Mouse (Mus musculus) midbrain, postnatal 0 days (tissue): Measurements from ENCODE around the gene Zswim2. TPM values are rescaled to one million over a fixed set of nuclear protein-coding genes. Genes with fewer than 3 reads are reported as not detected.

Experiments used
- ATAC-seq: fragments of 200-750 bp; cut with Nextera tagmentation; 2 replicates; pipeline ENCODE4 v1.8.0; 2017; ENCODE audit warnings: moderate number of reproducible peaks, mild to moderate bottlenecking, moderate TSS enrichment, moderate library complexity; ENCODE audit not compliant: low FRiP score
- DNase-seq: peaks from one replicate; pipeline ENCODE4 v3.0.0-alpha.2; 2015; ENCODE audit warnings: low spot score
- H3K27ac ChIP-seq: fragments of 300-500 bp; sonication (generic); 2 replicates; pipeline ENCODE4 v1.5.1; 2014; ENCODE audit warnings: low read depth, mild to moderate bottlenecking, low read length, mixed read lengths
- H3K27me3 ChIP-seq: fragments of 300-500 bp; sonication (generic); 2 replicates; pipeline ENCODE4 v1.6.1; 2014; ENCODE audit warnings: low read length, control low read depth, mixed read lengths; ENCODE audit not compliant: insufficient read depth
- H3K36me3 ChIP-seq: fragments of 300-500 bp; sonication (generic); 2 replicates; pipeline ENCODE4 v1.6.1; 2014; ENCODE audit warnings: low read length, control low read depth, mixed read lengths; ENCODE audit not compliant: insufficient read depth
- H3K4me1 ChIP-seq: fragments of 300-500 bp; sonication (generic); 2 replicates; pipeline ENCODE4 v1.6.1; 2014; ENCODE audit warnings: mild to moderate bottlenecking, control low read depth, antibody characterized with exemption, low read length, mixed read lengths; ENCODE audit not compliant: insufficient read depth
- H3K4me2 ChIP-seq: fragments of 300-500 bp; sonication (generic); 2 replicates; pipeline ENCODE4 v1.6.1; 2014; ENCODE audit warnings: low read depth, mild to moderate bottlenecking, low read length, mixed read lengths; ENCODE audit not compliant: poor library complexity, severe bottlenecking
- H3K4me3 ChIP-seq: fragments of 300-500 bp; sonication (generic); 2 replicates; pipeline ENCODE4 v1.5.1; 2014; ENCODE audit warnings: low read depth, mild to moderate bottlenecking, low read length, moderate library complexity
- H3K9ac ChIP-seq: fragments of 300-500 bp; sonication (generic); replicated peaks from 2 replicates; pipeline ENCODE4 v1.6.1; 2014; ENCODE audit warnings: mild to moderate bottlenecking, low read length, moderate library complexity, mixed read lengths; ENCODE audit not compliant: poor library complexity, severe bottlenecking
- H3K9me3 ChIP-seq: fragments of 300-500 bp; sonication (generic); 2 replicates; pipeline ENCODE4 v1.6.1; 2016; ENCODE audit warnings: low read length, control low read depth
- CTCF ChIP-seq: IDR thresholded peaks from 2 replicates; pipeline ENCODE4 v1.5.1; 2016; ENCODE audit warnings: antibody characterized with exemption, mild to moderate bottlenecking
- WGBS: fragments of 180-500 bp; shearing (Covaris S2); extraction: QIAGEN DNeasy Blood & Tissue Kit; methylation state at CpG from one replicate; pipeline ENCODE4 v1.1.7; 2014; 5-methylcytosine and 5-hydroxymethylcytosine counted together
- polyA plus RNA-seq: library from polyadenylated mRNA; unstranded; fragments of >200 nt; fragmentation: Nextera tagmentation; extraction: Ambion mirVana; gene quantifications from 2 replicates; pipeline ENCODE4 v1.2.1, GENCODE M21; 2015
- total RNA-seq: library from RNA; depleted of rRNA; stranded (reverse); fragments of >200 nt; gene quantifications from 2 replicates; pipeline ENCODE4 v1.2.3, GENCODE M21; 2014; rRNA removed

Zswim2 gene
- total and polyA plus RNA-seq, 2 experiments from 2014 or later, result 0.12 TPM; not detected in 1

- Histone ChIP-seq H3K4me2 (no peak overlapping the region), H3K9me3 (no peaks in the 10 kb centered on the region), H3K9ac (no peak overlapping the region), H3K27me3 (no peaks in the 10 kb centered on the region), H3K4me3 (no peak overlapping the region), H3K4me1 (no peaks in the 10 kb centered on the region), H3K27ac (no peak overlapping the region), H3K36me3 (no peaks in the 10 kb centered on the region)
- ATAC-seq (no peak), DNase-seq (no peak)
- 78% methylated on average over 4 of the region's 4 CpGs for WGBS
- no peak for TF ChIP-seq CTCF
These were observed 764 bp upstream of the Zswim2 start for GRCm38 (mm10) chr2:83941792-83942191.

DNA sequence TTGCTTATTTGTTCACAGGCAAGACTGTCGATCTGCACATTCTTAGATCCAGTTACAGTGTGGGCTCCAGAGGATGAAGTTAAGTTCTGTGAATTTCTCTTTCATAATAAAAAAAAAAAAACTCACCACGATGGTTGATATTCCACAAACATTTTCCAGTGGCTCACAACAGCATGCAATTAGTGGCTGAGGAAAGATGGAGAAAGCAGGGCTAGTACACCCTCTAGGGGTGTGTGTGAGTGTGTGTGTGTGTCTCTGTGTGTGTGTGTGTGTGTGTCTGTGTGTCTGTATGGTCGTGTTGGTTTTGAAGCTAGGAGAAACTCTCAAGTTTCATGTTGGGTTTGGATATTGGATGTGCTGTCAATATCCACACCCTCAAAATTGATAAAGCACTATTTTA lies 350 bp upstream of the Zswim2 start:
- Histone ChIP-seq H3K9me3 (no peaks in the 10 kb centered on the region), H3K9ac (no peak overlapping the region), H3K27me3 (no peaks in the 10 kb centered on the region), H3K4me2 (peak overlapping the region; percentile 53), H3K4me3 (peak overlapping the region; percentile 40), H3K27ac (peak overlapping the region; percentile 32; the same call in 1 of the 2 replicates), H3K4me1 (no peaks in the 10 kb centered on the region), H3K36me3 (no peaks in the 10 kb centered on the region)
- ATAC-seq, result peak; percentile 66; the same call in 1 of the 2 replicates
- no peak for DNase-seq
- WGBS, result 20% methylated on average over 3 of the region's 3 CpGs
- peak; percentile 45 for TF ChIP-seq CTCF

DNA sequence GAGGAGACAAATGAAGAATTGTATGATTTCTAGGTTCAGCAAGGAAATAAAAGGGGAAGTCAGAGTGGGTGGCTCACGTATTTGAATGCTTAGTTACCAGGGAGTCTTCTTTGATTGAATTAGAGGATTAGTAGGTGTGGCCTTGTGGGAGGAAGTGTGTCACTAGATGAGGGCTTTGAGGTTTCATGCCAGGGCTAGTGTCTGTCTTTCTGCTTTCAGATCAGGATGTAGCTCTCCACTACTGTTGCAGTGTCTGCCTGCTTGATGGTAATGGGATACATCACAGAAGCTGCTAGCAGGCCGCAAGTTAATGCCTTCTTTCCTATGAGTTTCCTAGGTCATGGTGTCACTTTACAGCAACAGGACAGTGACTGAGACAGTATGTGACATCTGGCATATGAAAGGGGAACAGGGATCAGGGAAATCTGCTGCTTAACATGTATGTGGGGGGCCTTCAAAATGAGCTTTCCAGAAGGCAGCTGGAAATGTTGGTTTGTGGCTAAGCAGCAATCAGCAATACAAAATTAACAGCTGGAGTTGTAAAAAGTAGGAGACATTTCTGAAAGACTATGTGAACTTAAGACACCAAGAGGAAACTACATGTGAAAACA lies 11.4 kb downstream of the Zswim2 start:
- Histone ChIP-seq H3K4me1 (no peaks in the 10 kb centered on the region), H3K9ac (no peak overlapping the region), H3K27ac (no peak overlapping the region), H3K4me2 (no peak overlapping the region), H3K27me3 (no peaks in the 10 kb centered on the region), H3K4me3 (no peak overlapping the region), H3K9me3 (no peaks in the 10 kb centered on the region), H3K36me3 (no peaks in the 10 kb centered on the region)
- ATAC-seq, result no peak
- DNase-seq, result no peak
- TF ChIP-seq CTCF, result no peak
- 66% methylated on average over 2 of the region's 2 CpGs for WGBS

DNA sequence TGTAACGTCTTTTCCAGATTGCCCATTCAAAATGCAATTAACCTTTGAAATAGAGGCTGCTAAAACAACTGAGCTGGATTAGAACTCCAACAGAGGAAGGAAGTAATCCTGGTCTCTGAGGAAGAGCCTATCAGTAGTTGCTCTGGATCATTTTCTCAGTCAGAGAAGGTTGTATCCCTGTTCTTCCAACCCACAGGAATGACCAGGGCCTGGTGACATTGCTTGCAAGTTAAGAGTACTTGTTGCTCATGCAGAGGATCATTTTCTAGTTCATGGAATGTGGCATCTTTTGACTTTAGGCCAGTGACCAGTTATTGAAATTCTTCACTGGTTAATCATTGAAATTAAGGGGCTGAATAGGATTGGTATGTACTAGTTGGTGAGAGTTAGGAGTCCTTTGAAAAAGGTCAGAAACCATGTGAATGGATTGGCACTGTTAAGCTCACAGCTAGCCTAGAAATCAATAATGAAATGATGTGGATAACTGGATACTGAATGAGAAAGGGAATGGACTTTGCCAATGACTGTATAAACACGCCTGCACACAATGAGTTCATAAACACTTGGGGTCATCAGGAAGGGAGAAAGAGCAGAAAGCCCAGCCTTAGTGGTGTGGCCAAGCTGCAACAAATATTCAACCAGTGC lies 39.0 kb downstream of the Zswim2 start:
- Histone ChIP-seq H3K4me3 (no peak overlapping the region), H3K27me3 (no peaks in the 10 kb centered on the region), H3K9me3 (no peaks in the 10 kb centered on the region), H3K9ac (no peak overlapping the region), H3K27ac (no peak overlapping the region), H3K36me3 (no peaks in the 10 kb centered on the region), H3K4me2 (no peak overlapping the region), H3K4me1 (no peaks in the 10 kb centered on the region)
- 83% methylated on average over 2 of the region's 2 CpGs for WGBS
- TF ChIP-seq CTCF, result no peak
- ATAC-seq (no peak), DNase-seq (no peak)

- Histone ChIP-seq H3K9ac (no peak overlapping the region), H3K27ac (no peak overlapping the region), H3K4me2 (no peak overlapping the region), H3K27me3 (no peaks in the 10 kb centered on the region), H3K4me3 (no peak overlapping the region), H3K9me3 (no peaks in the 10 kb centered on the region), H3K36me3 (no peaks in the 10 kb centered on the region), H3K4me1 (no peaks in the 10 kb centered on the region)
- 85% methylated on average over 2 of the region's 2 CpGs for WGBS
- TF ChIP-seq CTCF, result no peak
- ATAC-seq (no peak), DNase-seq (no peak)
These were observed 47.3 kb downstream of the Zswim2 start for GRCm38 (mm10) chr2:83893701-83894100.

DNA sequence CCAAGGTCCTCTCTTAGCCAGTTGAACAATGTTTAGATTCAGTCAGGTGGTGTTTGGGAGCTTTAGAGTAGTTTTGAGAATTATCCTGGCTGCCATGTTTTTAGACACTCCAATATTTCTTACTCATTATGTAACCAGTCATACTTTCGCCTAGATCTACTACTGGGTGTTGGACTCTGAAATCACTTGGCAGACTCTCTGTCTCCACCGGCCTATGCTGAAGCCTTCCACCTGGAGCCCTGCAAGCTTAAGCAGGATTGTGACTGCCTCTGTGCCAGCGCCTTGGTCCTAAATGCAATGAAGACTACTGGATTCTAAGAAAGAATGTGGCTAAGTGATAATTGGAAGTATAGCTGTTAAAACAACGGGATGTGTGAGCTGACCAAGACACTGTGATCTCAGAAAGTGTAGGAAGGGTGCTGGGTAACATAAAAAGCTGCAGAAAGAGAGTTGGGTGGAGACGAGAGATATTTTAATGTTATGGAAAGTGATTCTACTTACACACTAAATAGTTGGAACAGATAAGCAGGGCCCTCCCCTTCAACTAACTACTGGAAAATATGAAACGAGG lies 57.1 kb downstream of the Zswim2 start:
- ATAC-seq, result no peak
- Histone ChIP-seq H3K27me3 (no peaks in the 10 kb centered on the region), H3K4me3 (no peak overlapping the region), H3K9ac (no peak overlapping the region), H3K27ac (no peak overlapping the region), H3K9me3 (no peaks in the 10 kb centered on the region), H3K4me1 (no peaks in the 10 kb centered on the region), H3K4me2 (no peak overlapping the region), H3K36me3 (peaks cover 9% of the 10 kb centered on the region)
- TF ChIP-seq CTCF, result no peak
- WGBS, result 86% methylated on average over 6 of the region's 6 CpGs
- no peak for DNase-seq

Other genes starting within 250 kb of the Zswim2 start
- 30.5 and 30.7 TPM in 2 replicates for gene Itgav, start 216.8 kb downstream of the Zswim2 start, total RNA-seq
- gene Itgav, start 216.8 kb downstream of the Zswim2 start, polyA plus RNA-seq, result 26.7 and 30.8 TPM in 2 replicates
- 98.6 and 116 TPM in 2 replicates for gene Fam171b, start 128.6 kb downstream of the Zswim2 start, total RNA-seq
- 91.8 and 97.9 TPM in 2 replicates for gene Fam171b, start 128.6 kb downstream of the Zswim2 start, polyA plus RNA-seq
- not detected in 2 replicates for gene Gm13698, start 14.5 kb upstream of the Zswim2 start, total RNA-seq
- gene Gm13698, start 14.5 kb upstream of the Zswim2 start, polyA plus RNA-seq, result not detected in 2 replicates
- not detected in 2 replicates for gene Gm13693, start 20.3 kb upstream of the Zswim2 start, total RNA-seq
- not detected in 2 replicates for gene Gm13693, start 20.3 kb upstream of the Zswim2 start, polyA plus RNA-seq
- gene Gm13695, start 26.1 kb upstream of the Zswim2 start, total RNA-seq, result not detected in 2 replicates
- not detected in 2 replicates for gene Gm13695, start 26.1 kb upstream of the Zswim2 start, polyA plus RNA-seq
- gene Gm13696, start 31.9 kb upstream of the Zswim2 start, total RNA-seq, result not detected in 2 replicates
- not detected in 2 replicates for gene Gm13696, start 31.9 kb upstream of the Zswim2 start, polyA plus RNA-seq
- not detected in 2 replicates for gene Gm13694, start 37.7 kb upstream of the Zswim2 start, total RNA-seq
- not detected in 2 replicates for gene Gm13694, start 37.7 kb upstream of the Zswim2 start, polyA plus RNA-seq
- gene Gm13697, start 43.5 kb upstream of the Zswim2 start, total RNA-seq, result not detected in 2 replicates
- gene Gm13697, start 43.5 kb upstream of the Zswim2 start, polyA plus RNA-seq, result not detected in 2 replicates
- gene Gm13691, start 49.3 kb upstream of the Zswim2 start, total RNA-seq, result not detected in 2 replicates
- gene Gm13691, start 49.3 kb upstream of the Zswim2 start, polyA plus RNA-seq, result not detected in 2 replicates